Mouse (Mus musculus) fat pad, adult 2 months (tissue): ENCODE measurements around the gene Foxn3.
A peak's percentile ranks its signal among the peaks of the same experiment; 100 is the strongest.

ENCODE experiments used
- DNase-seq: peaks from one replicate; pipeline ENCODE4 v3.0.0-alpha.2; 2011; ENCODE audit warnings: low read depth, low spot score; ENCODE audit errors: extremely low read depth

The Foxn3 gene

GRCm38 (mm10) chr12:99304056-99304455 is 259.3 kb downstream of the Foxn3 start:
- no peak for DNase-seq

GRCm38 (mm10) chr12:99303581-99303980 is 259.8 kb downstream of the Foxn3 start:
- DNase-seq = no peak

GRCm38 (mm10) chr12:99299900-99300299 is 263.5 kb downstream of the Foxn3 start:
- DNase-seq = no peak

GRCm38 (mm10) chr12:99298851-99299600 is 264.4 kb downstream of the Foxn3 start:
- DNase-seq = peak; percentile 54

DNA sequence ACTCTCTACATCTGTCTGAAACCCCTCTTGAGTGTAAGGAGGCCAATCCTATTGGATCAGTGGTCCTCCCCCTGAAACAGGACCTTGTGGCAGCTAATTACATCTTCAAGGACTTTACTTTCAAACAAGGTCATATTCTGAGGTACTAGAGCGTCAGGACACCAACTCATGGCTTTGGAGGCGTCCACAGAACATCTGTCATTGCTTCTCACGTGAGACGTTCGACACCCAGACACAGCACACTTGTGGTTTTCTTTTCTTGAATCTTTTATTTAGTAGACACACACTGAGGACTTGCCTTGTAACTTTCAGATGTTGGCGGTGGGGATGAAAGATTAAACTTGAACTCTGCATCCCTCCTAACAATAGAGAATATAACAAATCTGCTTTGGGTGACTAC is 265.1 kb downstream of the Foxn3 start:
- DNase-seq = no peak

DNA sequence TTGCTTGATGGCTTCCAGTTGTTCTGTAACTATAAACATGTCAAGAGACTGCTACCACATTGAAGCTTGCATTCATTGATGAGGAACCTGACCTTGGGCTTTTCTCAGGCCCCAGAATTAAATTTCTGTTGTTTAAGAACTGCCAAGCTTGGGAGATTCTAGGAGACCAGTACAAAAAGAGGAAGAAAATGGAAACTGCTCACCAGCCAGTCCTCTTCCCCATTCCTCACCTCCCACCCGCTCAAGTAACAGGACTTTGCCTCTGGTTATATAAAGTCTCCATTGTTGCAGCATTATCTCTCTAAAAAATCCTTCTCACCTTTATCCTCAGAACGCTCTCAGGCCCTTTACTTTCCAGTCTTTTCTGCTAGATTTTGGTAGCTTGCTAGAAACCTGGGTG is 265.6 kb downstream of the Foxn3 start:
- DNase-seq = no peak

GRCm38 (mm10) chr12:99293532-99293931 is 269.9 kb downstream of the Foxn3 start:
- DNase-seq = no peak

DNA sequence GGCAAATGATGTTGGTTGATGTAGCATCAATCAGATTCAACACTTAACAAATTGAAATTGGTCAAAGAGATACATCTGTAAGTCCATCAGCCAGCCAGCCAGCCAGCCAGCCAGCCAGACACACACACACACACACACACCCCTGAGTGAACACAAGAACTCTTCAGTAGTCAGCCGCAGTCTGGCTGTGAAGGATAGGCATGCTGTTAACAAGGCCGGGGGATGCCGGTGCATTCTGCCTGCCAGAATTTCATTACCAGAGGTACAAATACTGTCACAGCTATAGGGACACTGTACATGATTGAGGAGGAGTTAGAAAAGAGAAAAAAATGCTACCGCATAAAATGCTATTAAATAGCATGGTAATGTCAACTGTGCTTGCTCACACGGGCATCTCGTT is 271.2 kb downstream of the Foxn3 start:
- DNase-seq = no peak

DNA sequence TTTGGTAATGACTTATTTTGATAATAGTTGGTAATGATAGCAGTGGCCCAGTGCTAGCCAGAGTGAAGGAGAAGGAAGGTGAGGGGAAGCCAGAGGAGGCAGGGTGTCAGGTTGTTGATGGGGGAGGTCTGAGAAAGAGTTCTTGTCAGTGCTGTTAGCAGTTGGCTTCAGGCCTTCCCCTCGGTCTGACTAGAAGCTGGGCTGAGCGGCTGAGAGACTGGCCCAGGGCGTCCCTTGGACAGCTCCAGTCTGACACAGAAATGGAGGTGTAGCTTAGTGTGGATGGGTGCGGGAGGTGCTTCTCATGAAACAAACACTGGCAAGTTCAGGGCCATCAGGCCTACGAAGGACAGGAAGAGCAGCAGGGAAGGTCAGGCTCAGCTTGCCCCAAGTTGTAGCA is 276.3 kb downstream of the Foxn3 start:
- no peak for DNase-seq

DNA sequence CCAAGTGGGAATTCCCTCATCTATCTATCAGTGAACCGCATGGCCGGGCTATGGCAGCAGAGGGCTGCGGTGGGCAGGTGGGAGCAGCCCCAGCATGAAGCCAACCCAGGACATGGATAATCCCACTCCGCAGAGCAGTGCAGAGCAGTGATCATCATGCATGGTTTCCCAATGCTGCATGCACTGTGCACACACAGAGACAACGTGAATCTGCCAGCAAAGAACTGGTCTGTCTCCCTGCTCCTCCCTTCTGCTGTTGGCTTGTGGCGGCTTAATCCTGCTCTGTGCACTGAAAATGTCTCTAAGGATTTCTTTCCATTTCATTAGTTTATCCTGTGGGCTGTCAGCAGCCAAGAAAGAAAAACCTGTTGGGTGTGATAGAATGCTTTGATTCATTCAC is 276.7 kb downstream of the Foxn3 start:
- DNase-seq = peak; percentile 67

DNA sequence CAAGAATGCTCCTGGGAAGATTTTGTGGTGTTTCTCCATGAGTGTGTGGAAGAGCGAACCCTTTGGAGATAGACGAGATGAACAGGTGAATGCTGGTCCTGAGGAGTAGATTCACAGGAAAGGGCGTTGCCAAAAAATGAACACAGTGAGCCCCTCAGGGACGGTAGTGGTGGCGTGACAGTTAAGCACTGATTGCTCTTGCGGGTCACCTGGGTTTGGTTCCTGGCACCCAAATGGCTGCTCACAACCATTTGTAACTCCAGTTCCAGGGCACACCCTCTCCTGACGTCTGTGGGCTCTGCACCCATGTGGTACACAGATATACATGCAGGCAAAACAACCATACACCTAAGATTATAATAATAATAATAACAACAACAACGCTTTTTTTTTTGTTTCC is 277.7 kb downstream of the Foxn3 start:
- DNase-seq = no peak

DNA sequence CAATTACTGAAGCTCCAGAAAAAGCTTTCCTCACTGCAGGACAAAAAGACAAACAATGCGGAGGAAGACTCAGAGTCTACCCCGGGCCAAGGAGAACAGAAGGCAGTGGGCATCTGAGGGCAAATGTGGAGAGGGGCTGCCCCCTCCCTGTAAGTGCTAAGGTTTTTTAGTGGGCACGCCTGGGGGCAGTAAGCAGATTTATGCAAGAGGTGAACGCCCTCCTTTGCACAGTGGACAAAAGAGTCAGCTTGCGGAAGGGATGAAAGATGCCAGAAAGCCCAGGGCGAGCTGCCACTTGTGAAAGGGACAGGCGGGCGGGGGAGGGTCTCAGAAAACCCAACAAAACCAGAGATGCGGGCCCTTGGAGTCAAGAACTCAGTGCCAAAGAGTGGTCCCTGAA is 278.2 kb downstream of the Foxn3 start:
- no peak for DNase-seq

DNA sequence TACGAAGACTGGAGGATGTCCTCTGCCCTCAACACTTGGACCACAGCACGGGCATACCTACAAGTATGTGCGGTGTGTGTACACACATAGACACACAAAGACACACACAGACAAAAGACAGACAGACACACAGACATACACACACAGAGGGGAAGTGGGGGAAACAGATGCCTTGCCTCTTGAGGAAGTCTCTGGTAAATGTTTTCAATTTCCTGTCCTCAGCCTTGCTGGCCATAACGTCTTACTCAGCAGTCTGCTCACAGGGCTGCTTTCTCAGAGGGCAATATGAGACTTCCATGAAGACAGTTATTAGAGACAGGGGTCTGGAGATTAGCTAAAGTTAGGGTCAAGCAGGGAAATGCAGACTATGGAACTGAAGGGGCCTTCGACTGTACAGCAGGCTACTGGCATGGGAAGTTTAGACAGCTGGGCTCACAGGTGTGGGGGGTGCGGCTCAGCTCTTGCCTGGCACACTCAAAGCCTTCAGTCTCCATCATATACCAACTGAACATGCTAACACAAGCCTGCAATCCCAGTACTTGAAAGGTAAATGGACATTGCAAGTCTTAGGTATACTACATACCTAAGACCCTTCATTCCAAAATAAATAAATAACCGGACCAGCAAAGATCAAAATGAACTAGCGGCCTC is 278.8 kb downstream of the Foxn3 start:
- DNase-seq = no peak

DNA sequence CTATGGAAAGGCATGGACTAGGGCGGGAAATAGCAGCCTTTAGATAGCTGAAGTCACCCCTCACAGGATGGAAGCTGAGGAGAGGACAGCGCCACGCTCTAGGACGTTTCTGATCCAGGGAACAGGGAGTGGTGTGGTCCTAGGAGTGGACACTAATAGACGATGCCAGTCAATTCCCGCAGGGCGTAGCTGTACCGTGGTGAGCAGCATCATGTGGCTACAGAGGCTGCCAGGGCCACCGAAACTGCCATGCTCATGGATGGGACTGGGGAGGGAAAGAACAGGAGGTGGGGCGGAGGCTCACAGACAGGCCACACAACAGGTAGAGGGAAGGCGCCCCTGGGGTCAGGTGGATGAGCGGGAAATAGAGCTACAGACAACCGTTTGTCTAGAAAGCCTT is 282.6 kb downstream of the Foxn3 start:
- DNase-seq = no peak

- no peak for DNase-seq
Observed at GRCm38 (mm10) chr12:99280291-99280690, 283.1 kb downstream of the Foxn3 start.

DNA sequence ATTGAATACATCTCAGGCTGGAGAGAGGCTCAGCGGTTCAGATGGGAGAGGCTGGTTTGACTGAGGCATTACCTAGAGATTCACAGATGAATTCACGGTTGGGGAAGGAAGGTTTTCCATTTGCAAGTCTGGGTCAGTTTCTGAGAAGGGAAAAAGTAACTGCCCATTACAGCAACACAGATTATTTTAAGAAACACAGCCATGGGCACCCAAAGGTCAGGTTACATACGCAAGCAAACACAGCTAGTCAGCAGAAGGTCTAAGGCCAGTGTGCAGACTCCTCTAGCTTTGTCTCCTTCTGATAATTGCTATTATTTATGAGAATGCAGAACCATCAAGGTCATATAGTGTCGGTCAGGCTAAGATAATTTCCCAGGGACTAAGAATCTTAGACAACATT is 284.0 kb downstream of the Foxn3 start:
- DNase-seq = no peak

DNA sequence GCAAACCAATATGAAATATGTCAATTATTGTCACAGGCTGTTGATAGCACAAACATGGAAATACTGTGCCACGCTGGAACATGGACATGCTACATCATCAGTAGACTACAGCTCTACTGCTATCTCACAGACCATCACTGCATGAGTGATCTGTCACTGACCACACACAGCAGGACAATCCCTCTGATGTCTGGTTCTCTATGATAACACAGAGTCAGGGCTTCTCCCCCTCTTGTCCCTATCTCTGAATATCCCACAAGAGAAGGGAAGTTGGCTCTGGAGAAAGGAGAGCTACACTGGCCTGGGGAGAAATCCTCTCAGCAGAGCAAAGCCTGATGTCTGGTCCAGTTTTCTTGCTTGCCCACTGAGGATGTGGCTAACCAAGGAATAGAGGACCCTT is 288.8 kb downstream of the Foxn3 start:
- DNase-seq = no peak

- no peak for DNase-seq
Observed at GRCm38 (mm10) chr12:99269396-99269795, 294.0 kb downstream of the Foxn3 start.

DNA sequence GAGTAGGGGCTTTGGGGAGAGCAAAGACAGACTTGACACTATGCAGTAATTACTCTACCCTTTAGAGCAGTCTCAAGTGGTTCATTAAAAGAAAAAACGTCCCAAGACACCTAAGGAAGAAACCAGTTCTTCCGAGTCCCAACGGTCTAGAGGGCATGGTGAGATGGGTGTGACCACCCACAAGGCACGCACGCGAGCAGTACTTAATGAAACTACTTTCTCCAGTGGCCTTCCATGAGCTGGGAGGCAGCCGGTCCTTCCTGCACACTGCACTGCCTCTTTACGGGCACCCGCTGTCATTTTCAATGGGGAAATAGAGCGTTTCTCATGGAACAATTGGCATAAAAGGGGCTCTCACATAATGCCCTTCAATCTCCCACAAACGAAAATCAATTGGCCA is 294.4 kb downstream of the Foxn3 start:
- no peak for DNase-seq

DNA sequence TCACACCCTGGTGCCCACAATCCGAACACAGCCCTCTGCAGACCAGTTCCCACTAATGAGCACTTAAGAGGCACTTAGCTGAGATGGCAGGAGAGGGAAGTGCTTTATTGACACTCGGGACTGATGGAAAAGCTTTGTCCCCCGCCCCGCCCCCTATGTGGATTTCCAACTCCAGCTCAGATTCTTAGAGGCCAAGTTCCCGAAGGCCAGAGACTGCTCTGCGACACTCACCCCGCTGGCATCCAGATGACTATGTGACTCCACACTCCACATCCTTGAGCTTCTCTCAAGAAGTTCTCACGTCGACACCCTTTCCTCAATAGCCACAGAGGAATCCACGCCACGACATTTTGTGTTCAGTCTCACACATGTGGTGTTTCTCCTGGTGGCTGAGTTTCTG is 295.6 kb downstream of the Foxn3 start:
- no peak for DNase-seq

GRCm38 (mm10) chr12:99266434-99266833 is 296.9 kb downstream of the Foxn3 start:
- no peak for DNase-seq

DNA sequence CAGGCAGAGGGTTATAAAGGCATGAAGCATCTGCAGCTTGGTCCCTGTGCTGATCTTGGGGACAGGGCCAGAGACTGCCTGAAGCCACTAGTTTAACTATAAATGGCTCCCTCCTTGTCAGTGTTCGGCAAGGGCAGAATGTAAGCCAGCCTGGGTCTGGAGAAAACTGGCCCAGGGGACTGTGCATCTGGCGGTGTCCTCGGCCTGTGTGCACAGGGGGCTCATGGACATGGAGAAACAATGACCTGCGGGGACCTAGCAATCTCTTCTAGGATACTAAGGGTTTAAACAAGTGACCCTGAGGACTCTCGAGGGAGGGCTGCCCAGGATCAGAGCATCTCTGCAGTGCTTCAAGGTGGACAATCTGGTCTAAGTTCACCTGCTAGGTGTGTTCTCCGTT is 297.6 kb downstream of the Foxn3 start:
- DNase-seq = no peak

GRCm38 (mm10) chr12:99264386-99264785 is 299.0 kb downstream of the Foxn3 start:
- no peak for DNase-seq
